Mouse (Mus musculus) megakaryocyte, embryonic 14.5 days (primary cell): ENCODE results near the gene Rdh5.

ENCODE experiments used
- FLI1 ChIP-seq: IDR thresholded peaks from 2 replicates; pipeline ENCODE4 v1.6.1; 2012; ENCODE audit warnings: low read length, inconsistent platforms, mixed read lengths
- GATA1 ChIP-seq: IDR thresholded peaks from 3 replicates; pipeline ENCODE4 v1.6.1; 2012; ENCODE audit warnings: mixed read lengths, low read length, inconsistent platforms, borderline replicate concordance

DNA sequence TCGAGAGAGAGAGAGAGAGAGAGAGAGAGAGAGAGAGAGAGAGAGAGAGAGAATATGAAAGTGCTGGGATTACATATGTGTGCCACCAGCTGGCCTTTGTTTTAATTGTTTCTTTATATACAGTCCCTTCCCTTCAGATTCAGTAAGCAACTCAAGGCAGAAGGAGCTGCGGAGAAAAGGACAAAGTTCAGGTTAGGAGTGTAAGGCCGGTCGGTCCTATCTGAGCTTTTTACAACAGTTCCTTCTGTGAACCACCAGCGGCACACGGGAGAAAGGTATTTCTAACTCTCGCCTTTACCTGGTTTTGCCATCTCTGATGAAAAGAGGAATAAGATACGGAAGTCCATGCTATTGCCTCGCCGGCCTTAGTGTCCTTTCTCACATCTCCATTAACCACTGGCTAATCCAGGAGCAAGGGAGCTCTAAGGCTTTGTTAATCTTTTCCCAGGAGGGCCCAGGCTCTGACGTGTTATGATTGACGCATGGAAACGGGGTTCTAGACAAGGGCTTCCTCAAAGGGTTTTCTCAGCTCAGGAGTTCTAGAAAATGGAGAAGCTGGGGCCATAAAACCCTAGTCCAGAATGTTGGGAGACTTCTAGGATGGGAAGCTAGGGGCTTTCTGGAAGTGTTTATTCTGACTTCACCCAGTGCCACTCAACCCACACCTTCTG lies 13.8 kb downstream of the Rdh5 start:
- TF ChIP-seq GATA1, result no peak
- no peak for TF ChIP-seq FLI1
